Mouse (Mus musculus) heart, adult 18-20 months (tissue): Measurements from ENCODE around the gene Acacb. TPM values are rescaled to one million over a fixed set of nuclear protein-coding genes. Genes with fewer than 3 reads are reported as not detected.
A peak's percentile ranks its signal among the peaks of the same experiment; 100 is the strongest.

ENCODE experiments used
- DNase-seq, 2 experiments: peaks; one replicate each; pipeline ENCODE4 v3.0.0; 2021 to 2022; ENCODE audit warnings: mixed read lengths in 1 of 2
- total RNA-seq, 2 experiments: library from RNA; stranded (reverse); gene quantifications; 2 replicates each; pipeline ENCODE4 v1.2.3; 2021

The Acacb gene
- total RNA-seq, 2 experiments from 2014 or later, result 238 to 247 TPM

DNA sequence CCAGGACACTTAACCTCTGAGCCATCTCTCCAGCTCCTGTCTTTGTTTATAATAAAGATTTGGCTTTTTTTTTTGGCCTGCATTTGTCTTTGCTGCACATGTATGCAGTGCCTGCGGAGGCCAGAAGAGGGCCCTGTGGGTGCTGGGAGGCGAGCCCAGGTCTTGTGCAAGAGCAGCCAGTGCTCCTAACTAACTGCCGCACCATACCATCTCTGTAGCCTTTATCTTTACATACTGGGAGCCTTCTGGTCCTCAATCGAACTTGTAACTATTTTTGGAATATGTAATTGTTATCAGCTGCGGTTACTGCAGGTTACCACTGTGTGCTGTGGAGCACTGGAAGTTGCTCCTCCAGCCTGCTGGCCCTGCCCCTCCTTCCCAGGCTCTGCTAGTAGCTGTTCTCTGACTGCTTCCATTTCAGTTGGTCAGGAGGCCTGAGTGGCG, 12.2 kb upstream of the Acacb start:
- DNase-seq, result peak; percentile 73 to 82

DNA sequence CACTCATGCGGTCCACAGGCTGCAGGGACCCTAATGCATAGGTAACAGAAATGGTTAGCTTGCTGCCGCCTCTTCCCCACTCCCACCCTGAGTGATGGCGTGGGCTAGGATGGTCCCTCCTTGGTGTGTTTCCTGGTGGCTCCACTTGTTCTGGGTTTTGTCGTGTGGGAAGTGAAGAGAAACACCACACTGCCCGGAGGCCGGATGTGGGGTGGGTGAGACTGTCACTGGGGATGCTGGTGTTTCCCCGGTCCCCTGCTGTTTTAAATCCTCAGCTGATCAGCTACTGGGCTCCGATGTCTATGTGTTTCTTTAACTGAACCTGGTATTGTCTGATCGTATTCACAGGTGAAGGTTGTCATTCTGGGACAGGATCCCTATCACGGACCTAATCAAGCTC, 10.8 kb upstream of the Acacb start:
- no peak for DNase-seq

DNA sequence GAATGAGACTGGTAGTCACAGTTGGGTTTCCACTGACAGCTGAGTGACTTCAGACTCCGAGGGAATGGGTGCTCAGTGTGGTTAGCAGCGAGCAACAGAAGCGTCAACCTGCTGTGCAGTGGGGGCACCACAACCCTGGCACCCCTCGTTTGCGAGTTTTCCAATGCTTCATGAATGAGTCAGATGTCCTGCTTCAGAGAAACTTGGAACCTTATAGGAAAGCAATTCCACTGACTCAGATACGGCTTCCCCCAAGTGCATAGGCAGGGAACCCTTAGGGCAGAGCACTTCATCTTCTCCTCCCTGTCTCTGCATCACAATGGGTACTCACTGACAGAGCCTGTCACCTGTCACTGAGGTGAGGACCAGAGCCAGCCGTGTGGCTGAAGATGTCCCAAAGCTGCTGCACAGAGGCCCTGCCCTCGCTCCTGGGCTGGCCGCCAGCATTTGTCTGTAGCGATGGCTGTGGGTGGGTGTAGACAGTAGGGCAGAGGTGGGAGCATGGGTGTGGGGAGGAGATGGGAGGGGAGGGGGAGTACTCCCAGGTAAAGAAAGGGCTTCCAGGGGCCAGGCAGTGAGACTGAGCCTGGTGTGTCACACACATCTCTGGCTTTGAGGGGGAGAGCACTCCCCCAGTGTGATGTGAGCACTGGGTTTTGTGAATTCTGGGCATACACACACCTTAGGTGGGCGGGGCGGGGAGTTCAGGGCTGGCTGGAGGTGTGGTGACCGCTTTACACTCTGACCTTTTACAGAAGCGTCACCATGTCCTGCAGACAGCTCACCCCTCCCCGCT, 8.7 kb upstream of the Acacb start:
- no peak for DNase-seq

DNA sequence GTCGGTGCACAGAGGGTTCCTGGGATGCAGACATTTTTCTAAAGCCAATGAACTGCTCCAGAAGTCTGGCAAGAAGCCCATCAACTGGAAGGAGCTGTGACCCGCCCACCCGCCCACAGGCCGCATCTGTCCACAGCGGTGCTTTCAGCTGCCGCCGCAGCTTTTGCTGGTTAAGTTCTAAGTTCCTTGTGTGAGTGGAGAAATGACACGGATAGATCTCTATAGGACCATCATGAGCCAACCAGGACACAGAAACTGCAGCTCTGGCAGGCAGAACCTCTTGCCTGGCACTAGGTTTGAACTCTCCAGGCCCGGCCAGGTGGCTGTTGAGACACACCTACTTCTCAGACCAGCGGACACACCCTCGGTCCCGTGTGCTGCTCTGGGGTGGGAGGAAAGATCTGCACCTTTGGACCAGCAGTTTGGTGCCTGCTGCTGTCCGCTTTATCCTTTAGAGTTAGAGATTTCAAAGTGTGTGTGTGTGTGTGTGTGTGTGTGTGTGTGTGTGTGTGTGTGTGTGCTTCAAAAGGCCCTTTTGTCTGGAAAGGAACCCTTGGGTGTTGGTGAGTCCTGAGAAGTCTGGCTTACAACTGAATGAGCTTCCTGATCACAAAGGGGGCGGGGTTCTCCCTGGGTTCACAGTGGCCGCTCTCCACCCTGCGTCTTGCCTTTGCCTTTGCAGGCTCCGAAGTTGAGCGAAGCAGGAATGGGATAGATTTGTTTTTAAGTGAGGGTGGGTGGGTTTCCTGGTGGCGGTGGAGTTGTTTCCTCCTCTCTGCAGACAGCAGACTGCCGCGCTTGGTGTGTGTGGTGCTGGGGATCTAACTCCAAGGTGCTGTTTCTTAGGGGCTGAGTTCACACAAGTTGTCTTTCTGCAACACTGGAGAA, 7.8 kb upstream of the Acacb start:
- peak in 1 of 2 experiments; percentile 62 for DNase-seq

GRCm38 (mm10) chr5:114139175-114139574, 7.2 kb upstream of the Acacb start:
- DNase-seq, result peak; percentile 92 to 96

- DNase-seq, result no peak
Measured at GRCm38 (mm10) chr5:114147043-114147972, 973 bp downstream of the Acacb start.

DNA sequence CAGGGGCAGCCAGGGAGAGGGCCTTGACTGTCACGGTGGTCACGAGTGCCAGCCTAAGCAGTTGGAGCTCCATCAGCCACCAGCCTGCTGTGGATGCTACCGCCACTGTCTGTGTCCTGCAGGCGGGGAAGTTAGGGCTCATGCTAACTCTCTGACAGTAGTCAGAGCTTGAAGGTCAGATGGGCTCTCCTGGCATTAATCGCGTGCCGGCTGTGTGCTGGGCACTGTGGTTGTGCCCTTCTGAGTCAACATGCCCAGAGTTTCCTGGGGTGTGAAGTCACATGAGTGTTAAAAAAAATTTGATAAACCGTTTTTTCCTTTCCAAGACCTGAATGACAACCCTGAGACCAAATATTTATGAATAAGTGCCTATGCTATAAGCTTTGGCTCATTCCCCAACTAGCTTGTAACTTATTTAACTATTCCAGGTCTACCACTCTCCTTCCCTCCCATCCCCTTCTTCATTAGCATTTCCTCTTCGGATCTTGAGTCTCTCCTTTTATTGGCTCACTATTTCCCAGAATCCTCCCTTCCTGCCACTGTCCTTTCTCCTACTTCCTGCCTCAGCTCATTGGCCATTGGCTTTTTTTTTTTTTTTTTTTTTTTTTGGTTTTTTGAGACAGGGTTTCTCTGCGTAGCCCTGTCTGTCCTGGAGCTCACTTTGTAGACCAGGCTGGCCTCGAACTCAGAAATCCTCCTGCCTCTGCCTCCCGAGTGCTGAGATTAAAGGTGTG, 6.2 kb downstream of the Acacb start:
- no peak for DNase-seq

- no peak for DNase-seq
Measured at GRCm38 (mm10) chr5:114153490-114153889, 7.2 kb downstream of the Acacb start.

GRCm38 (mm10) chr5:114154765-114155164, 8.4 kb downstream of the Acacb start:
- DNase-seq, result no peak

GRCm38 (mm10) chr5:114155168-114155933, 9.0 kb downstream of the Acacb start:
- no peak for DNase-seq

DNA sequence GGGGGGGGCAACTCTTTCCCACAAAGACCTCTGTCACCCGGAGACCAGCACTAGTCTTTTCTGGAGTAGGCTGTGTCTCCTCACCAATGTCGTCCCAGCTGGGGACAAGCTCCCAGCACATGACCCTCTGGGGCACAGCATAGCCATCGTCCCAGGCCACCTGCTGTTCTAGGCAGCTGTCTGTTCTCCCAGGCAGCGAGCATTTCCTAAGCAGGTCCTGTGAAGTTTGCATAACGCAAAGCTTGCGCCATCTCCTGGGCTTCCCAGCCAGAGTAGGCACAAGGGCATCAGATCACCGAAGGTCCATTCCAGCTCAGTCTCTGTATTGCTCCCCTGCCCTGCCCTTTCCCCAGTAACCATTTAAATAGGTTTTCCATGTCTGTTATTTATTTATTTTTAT, 10.9 kb downstream of the Acacb start:
- no peak for DNase-seq

GRCm38 (mm10) chr5:114161424-114161823, 15.1 kb downstream of the Acacb start:
- no peak for DNase-seq

- DNase-seq, result no peak
Measured at GRCm38 (mm10) chr5:114162106-114162815, 15.9 kb downstream of the Acacb start.

DNA sequence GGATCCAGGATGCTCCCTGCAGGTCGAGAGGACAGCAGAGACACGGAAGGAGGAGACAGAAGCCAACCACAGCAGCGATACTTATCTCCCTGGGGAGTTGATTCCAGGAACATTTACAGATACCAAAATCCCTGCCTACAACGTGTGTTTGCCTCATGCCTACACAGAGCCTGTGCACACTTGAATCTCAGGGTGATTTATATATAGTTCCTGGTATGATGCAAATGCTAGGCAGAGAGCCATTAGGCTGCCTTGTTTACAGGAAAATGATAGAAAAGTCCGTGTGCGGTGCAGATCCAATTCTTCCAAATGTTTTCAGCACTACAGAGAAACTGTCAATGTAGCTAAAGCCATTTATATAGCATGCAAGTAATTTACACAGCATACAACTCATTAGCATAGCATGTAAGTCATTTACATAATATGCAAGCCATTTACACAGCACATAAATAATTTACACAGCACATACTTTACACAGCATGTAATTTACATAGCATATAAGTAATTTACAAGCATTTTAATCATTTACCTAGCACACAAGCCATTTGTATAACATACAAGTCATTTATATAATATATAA, 16.9 kb downstream of the Acacb start:
- no peak for DNase-seq

- DNase-seq, result no peak
Measured at GRCm38 (mm10) chr5:114170345-114170744, 24.0 kb downstream of the Acacb start.

DNA sequence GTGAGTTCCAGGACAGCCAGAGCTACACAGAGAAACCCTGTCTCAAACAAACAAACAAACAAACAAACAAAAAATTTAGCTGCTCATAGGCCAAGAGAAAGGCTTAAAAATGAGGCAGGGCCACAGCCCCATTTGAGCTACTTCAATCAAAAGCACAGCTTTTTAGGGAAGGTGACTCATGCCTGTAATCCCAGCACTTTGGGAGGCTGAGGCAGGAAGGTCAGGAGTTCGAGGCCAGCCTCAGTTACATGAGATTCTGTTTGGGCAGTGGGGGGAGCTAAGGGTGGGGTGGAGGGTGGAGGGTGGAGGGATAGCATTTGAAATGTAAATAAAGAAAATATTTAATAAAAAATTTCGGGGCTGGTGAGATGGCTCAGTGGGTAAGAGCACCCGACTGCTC, 26.6 kb downstream of the Acacb start:
- no peak for DNase-seq

GRCm38 (mm10) chr5:114173458-114173857, 27.1 kb downstream of the Acacb start:
- DNase-seq, result no peak

- peak in 1 of 2 experiments; percentile 42 for DNase-seq
Measured at GRCm38 (mm10) chr5:114173877-114174581, 27.7 kb downstream of the Acacb start.

- peak; percentile 55 to 76 for DNase-seq
Measured at GRCm38 (mm10) chr5:114174639-114175038, 28.3 kb downstream of the Acacb start.
